Mouse (Mus musculus) ES-Bruce4 (cell line): ENCODE results near the gene Rpp25l.

Experiments used
- CTCF ChIP-seq: IDR thresholded peaks from one replicate; pipeline ENCODE4 v1.8.1; 2011; ENCODE audit warnings: low read depth, low read length
- POLR2A ChIP-seq: IDR thresholded peaks from one replicate; pipeline ENCODE4 v1.8.1; 2011; ENCODE audit warnings: low read length; ENCODE audit not compliant: insufficient read depth

DNA sequence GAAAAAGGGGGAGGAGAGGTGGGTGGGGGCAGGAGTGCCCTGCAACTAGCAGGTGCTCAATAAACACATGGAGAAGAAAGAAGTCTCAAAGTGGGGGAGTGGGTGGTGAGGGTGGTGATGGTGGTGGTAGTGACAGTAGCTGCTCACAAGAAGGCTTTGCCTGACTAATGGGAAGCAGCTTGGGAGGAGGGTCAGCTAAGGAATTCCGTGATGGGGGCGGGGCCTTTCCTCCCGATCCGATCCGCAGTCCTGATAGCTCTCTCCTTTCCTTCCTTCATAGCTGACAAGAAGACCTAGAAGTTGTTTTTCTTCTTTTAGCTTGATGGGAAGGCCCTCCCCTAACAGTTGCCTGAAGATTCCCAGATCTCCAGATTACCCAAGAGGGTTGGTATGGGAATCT, 8.7 kb downstream of the Rpp25l start:
- no peak for TF ChIP-seq POLR2A
- TF ChIP-seq CTCF = no peak
